Mouse (Mus musculus): Measurements from ENCODE around the gene Pskh1. TPM values are rescaled to one million over a fixed set of nuclear protein-coding genes. Genes with fewer than 3 reads are reported as not detected.

Pskh1 gene
- total RNA-seq, 2 experiments from 2014 or later = 9.5 to 11.5 TPM

- DNase-seq = no peak
- intact Hi-C loops (cut with DNase I) = no loop called here
Measured at GRCm38 (mm10) chr8:105889756-105890465, 10.3 kb upstream of the Pskh1 start.

GRCm38 (mm10) chr8:105890870-105891269, 9.4 kb upstream of the Pskh1 start:
- intact Hi-C loops (cut with DNase I) = no loop called here
- DNase-seq = no peak

GRCm38 (mm10) chr8:105892432-105892831, 7.8 kb upstream of the Pskh1 start:
- intact Hi-C loops (cut with DNase I) = no loop called here
- no peak for DNase-seq

DNA sequence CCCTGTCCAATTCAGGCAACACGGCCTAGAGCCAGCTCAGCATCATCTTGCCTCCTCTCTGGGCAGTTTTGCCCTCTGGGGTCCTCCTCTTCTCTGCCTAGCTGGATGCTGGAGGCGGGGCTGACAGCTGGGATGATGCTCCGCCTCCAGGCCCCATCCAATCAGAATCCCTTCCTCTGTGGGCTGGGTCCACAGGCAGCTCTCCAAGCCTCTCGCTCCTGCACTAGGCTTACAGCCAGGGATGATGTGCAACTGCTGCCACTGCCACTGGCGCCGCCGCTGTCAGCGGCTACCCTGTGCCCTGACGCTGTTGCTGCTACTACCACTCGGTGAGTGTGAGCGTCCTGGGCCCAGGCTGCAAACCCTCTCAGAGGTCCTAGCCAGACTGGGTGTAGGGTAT, 6.9 kb upstream of the Pskh1 start, which contains the start of gene Nrn1l:
Gene Nrn1l, plus strand, starts transcription at position 229 of the 400 bp plus-strand sequence.
- DNase-seq = peak; percentile 61 to 68
- intact Hi-C loops (cut with DNase I) = no loop called here

DNA sequence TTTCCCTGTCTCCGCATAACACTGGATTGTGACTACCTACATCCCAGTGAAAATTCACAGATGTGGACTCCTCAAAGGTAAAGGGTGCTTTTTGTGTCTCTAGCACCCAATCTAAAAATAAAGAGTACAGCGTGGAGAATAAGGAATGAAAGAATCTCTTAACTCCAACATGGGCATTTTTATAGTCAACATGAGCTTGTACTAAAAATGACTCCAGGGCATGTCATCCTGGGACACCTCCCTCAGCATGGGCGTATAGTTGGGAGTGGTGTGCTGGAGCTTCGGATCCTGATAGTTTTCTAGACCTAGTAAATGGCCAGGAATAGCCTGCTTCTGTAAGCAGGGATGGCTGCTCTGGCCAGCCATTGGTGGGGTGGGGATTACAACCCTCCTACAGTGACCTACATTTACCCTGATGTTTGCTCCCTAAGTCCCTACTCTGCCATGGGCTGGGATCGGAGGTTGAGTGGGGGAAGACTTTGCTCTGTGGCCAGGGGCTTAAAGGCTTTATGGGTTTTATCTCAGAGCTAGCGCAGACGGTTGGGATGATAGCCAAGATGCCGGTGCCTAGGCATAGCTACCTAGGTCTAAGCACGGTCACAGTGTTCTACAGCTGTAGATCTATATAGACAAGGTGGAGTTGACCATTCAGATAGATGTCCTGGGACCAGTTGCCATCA, 2.3 kb upstream of the Pskh1 start:
- no peak for DNase-seq
- intact Hi-C loops (cut with DNase I) = no loop called here

GRCm38 (mm10) chr8:105900941-105901616, 838 bp downstream of the Pskh1 start:
- DNase-seq = no peak
- intact Hi-C loops (cut with DNase I) = no loop called here

DNA sequence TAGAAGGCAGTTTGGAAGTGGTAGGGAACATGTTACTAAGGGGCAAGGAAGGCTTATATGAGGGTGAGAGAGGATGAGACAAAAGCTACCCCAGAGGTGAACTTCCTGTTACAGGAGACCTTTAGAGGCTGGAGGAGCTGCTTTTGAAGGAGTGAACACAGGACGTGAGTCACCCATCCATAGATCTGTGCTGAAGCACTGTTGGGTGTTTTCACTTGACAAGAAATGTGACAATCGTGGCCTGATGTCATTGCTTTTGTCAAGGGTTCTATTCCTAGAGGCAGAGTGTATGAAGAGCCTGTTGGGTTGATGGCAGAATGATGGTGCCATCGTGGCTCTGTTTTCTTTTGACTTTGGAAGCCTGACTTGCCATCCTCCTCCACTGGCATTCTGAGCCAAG, 19.1 kb downstream of the Pskh1 start:
- intact Hi-C loops (cut with DNase I) = no loop called here
- no peak for DNase-seq

DNA sequence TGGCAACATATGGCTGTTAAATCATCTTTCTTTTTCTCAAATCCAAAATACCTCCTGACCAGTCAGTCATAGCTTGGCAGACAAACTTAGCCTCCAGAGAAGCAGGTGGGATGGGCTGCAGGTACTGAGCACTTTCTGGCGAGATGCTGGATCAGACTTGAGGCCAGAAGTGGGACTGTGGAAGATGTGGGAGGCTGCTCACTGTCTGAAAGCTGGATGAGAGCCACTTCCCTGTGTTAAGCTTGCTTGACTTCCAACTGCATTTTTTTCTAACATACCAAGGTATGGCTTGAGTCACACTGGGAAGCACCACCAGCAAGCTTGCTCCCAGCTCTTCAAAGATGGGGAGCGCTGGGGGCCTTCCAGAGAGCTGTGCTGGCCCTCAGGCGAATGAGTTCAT, 24.9 kb downstream of the Pskh1 start:
- no peak for DNase-seq
- intact Hi-C loops (cut with DNase I) = no loop called here

- intact Hi-C loops (cut with DNase I) = loop anchor here (1.0 to 5.0 kb wide), 3 partner anchors 78 to 214 kb away; partner anchors contain the start of gene Cenpt
- peak; percentile 78 to 79 for DNase-seq
Measured at GRCm38 (mm10) chr8:105930602-105931001, 30.4 kb downstream of the Pskh1 start.

DNA sequence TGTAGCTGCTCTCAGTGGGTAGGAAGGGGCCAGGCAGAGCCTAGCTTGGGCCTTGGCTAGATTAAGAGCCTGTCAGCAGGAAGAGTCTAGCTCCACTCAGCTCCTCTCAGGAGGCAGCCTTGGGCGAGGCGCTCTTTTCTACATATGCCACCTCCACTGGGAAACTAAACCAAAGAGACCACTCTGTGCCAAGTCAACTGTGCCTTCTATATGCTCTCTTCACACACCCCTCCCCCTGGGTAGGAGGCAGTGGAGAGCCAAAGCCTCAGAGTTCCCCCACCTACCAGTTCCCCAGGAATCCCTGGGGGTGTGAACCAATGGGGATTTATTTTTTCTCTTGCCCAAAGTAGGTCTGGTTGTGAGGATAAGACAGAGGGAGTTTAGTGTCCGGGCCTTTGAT, 31.0 kb downstream of the Pskh1 start:
- intact Hi-C loops (cut with DNase I) = loop anchor here (2.0 to 5.0 kb wide), 2 partner anchors 79 to 214 kb away; partner anchors contain the start of gene Cenpt
- DNase-seq = no peak

DNA sequence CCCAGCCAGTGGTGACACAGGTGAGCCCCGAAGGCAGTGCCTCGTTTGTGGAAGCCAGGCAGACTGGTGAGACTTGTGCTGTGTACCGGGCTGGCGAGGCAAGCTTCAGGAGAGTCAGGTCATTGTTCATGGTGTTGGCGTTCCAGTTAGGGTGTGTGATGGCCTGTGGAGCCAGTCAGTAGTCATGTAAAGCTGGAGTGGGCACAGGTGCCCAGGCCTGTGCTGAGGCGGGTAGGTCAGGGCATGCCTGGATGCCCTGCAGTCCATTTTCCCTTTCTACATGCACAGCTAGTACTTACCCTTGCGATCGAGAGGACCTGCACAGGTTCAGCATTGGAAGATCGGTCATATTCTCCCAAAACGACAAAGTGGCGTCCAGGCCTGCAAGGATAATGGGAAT, 32.3 kb downstream of the Pskh1 start:
- DNase-seq = no peak
- intact Hi-C loops (cut with DNase I) = loop anchor here (5.0 kb wide), 1 partner anchor 80 kb away; the partner anchor contains the start of gene Cenpt

GRCm38 (mm10) chr8:105933762-105934161, 33.5 kb downstream of the Pskh1 start, which contains the start of gene Ctrl:
Gene Ctrl, minus strand, starts transcription at chr8:105933862.
- intact Hi-C loops (cut with DNase I) = loop anchor here (5.0 kb wide), 1 partner anchor 81 kb away; the partner anchor contains the start of gene Cenpt
- no peak for DNase-seq

DNA sequence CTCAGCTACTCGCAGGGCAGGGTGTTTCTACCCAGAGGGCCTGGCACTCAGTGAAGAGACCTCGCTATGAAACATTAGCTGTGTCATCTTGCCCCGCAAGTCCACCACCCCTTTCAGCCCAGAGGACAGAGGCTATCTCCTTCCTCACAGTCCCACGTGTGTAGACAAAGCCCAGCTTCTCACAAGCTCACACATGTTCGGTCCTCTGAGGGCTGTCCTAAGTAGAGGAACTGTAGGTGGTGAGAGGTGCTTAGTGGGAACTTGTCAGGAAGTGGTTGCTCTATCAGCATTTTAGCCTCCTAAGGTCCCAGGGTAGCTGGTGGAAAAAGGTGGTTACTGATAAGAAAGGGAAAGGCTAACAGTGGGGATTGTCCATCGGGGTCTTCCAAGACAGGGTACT, 34.9 kb downstream of the Pskh1 start:
- no peak for DNase-seq
- intact Hi-C loops (cut with DNase I) = no loop called here

GRCm38 (mm10) chr8:105935863-105936603, 35.8 kb downstream of the Pskh1 start:
- intact Hi-C loops (cut with DNase I) = no loop called here
- no peak for DNase-seq

- DNase-seq = peak; percentile 82
- intact Hi-C loops (cut with DNase I) = no loop called here
Measured at GRCm38 (mm10) chr8:105936866-105937475, 36.7 kb downstream of the Pskh1 start.

DNA sequence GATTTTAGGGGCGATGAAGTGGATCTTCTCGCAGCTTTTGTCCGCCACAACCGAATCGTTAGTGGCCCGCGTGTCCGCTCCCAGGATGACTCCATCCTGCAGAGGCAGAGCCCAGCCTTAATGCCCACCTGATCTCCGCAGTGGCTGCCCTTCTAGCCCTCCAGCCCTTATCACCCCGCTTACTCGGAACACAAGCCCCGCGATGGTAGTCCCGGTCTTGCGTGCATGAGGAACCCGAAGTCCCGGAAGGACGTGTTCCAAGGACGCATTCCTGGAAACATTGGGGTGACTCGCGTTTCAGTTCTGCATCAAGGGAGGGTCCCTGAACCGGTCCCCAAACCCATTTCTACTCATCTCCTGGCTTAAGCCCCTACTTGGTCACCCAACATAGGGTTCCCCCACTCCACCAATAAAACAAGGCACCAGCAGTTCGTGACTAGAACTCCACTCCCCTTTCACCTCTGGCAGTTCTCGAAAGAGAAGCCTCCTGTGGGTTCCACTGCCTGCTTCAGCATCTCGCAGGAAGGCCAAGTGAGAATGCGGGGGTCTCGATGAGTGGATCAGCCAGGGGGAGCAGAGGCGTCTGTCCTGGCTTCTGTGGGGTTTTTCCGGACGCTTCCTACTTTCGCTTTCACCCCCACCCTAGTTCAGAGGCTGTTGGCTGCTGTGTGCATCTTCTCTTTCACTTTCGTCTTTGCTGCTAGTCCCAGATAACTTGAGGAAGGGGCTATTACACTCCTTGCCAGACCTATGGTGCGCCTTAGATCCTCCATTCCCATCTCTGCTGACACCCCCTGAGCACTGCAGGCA, 37.5 kb downstream of the Pskh1 start:
- DNase-seq = peak in 1 of 2 experiments; percentile 27
- intact Hi-C loops (cut with DNase I) = no loop called here

GRCm38 (mm10) chr8:105938306-105938669, 38.0 kb downstream of the Pskh1 start, which contains the start of gene Psmb10:
Gene Psmb10, minus strand, starts transcription at chr8:105938444.
- intact Hi-C loops (cut with DNase I) = no loop called here
- no peak for DNase-seq

DNA sequence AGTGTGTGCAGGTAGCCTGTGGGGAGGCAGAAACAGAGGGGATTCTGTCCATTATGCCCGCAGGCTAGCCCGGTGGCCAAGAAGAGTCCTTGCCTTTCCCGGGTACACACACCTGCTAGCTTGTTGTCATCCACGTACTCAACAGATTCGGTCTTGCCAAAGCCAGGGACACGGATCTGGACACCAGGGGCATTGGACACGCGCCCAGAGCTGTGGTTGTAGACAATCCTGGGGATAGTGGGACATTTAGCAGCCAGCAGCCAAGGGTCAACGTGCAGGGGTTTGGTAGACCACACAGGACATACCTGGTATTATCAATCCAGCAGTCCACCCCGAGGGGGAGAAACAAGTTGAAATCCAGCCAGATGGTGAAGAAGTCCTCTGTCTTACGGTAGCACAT, 41.8 kb downstream of the Pskh1 start:
- DNase-seq = no peak
- intact Hi-C loops (cut with DNase I) = no loop called here

GRCm38 (mm10) chr8:105942542-105942941, 42.3 kb downstream of the Pskh1 start:
- intact Hi-C loops (cut with DNase I) = no loop called here
- DNase-seq = no peak

Data from gastrocnemius, postnatal 36 days (tissue).